Mouse (Mus musculus): Measurements from ENCODE around the gene Klhl42.

GRCm38 (mm10) chr6:147127239-147127638, 36.1 kb downstream of the Klhl42 start:
- no peak for TF ChIP-seq MAX (IDR thresholded peaks at IDR 0.05; ENCODE audit: low read depth)
- TF ChIP-seq POLR2A (IDR thresholded peaks at IDR 0.05; ENCODE audit: insufficient read length, low read depth): no peak
- TF ChIP-seq CEBPB (IDR thresholded peaks at IDR 0.05; ENCODE audit: insufficient read depth, poor library complexity, severe bottlenecking): no peak
- TF ChIP-seq MYOD1 (IDR thresholded peaks at IDR 0.05; ENCODE audit: control insufficient read depth in 1 of 3, insufficient read length in 2 of 3, low read depth in 2 of 3): no peak
- no peak for TF ChIP-seq POLR2AphosphoS2 (IDR thresholded peaks at IDR 0.05; ENCODE audit: insufficient read length, low read depth)
- no peak for TF ChIP-seq USF1 (IDR thresholded peaks at IDR 0.05; ENCODE audit: low read depth)
- no peak for TF ChIP-seq MYOG (IDR thresholded peaks at IDR 0.05; ENCODE audit: control insufficient read depth in 1 of 3, insufficient read depth in 1 of 3, insufficient read length in 2 of 3, low read depth in 2 of 3)
